Mouse (Mus musculus): ENCODE measurements around the gene Sys1. TPM values are rescaled to one million over a fixed set of nuclear protein-coding genes. Genes with fewer than 3 reads are reported as not detected.

Gene Sys1
- polyA plus RNA-seq, 1 experiment from 2014 or later, result 53.6 TPM

DNA sequence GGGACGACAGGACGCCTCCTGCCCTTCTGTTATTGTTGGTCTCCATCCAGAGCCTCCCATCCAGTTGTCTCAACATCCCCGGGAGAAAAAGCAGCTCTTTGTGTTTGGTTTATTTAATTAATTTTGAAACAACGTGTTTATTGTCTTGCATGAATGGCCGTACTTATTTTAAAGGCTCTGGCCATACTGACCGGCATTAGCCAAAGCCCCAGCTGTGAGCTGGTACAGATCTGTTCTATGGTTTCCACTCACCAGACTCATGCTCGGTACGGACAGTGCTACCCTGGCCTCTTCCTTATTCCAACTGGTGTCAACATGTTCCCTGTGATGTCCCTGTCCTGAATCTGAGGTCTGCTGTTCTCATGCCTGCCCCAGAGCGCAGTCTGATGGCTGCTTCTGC is 59.1 kb downstream of the Sys1 start:
- Histone ChIP-seq H3K36me3 (ENCODE audit: control insufficient read depth, insufficient read depth, low read length) (no peaks in the 10 kb centered on the region), H3K27ac (replicated peaks; ENCODE audit: low read depth, low read length) (no peak overlapping the region), H3K4me2 (ENCODE audit: low read depth, severe bottlenecking) (no peak overlapping the region), H3K4me1 (ENCODE audit: control insufficient read depth, insufficient read depth, low read length) (no peaks in the 10 kb centered on the region), H3K9ac (ENCODE audit: low read length) (no peak overlapping the region), H3K27me3 (ENCODE audit: control insufficient read depth, insufficient read depth, low read length) (no peaks in the 10 kb centered on the region), H3K4me3 (ENCODE audit: low read depth, low read length) (no peak overlapping the region), H3K9me3 (ENCODE audit: control insufficient read depth, low read length) (no peaks in the 10 kb centered on the region)
- ATAC-seq (ENCODE audit: insufficient number of reproducible peaks, low FRiP score, low TSS enrichment, low read depth), result no peak
- no peak for DNase-seq (ENCODE audit: low spot score)
- WGBS, result 84% methylated on average over 9 of the region's 9 CpGs

DNA sequence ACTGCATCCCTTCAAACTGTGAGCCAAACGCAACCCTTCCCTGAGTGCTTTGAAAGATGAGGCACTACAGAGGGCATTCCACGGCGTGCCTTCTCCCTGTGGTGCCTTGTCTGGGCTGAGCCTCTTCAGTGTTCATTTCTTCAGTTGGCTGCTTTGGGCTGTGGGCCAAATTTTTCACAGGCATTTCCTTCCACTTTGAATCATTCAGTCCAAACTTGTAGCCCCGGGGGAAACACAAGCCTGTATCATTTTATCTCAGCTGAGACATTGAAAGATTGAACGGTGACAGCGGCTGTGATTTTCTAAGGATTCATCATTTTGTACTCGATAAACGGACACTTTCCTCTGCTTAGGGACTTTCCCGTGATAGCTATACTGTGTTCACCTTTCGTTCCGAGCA is 59.8 kb downstream of the Sys1 start:
- Histone ChIP-seq H3K9me3 (ENCODE audit: control insufficient read depth, low read length) (no peaks in the 10 kb centered on the region), H3K27me3 (ENCODE audit: control insufficient read depth, insufficient read depth, low read length) (no peaks in the 10 kb centered on the region), H3K27ac (replicated peaks; ENCODE audit: low read depth, low read length) (no peak overlapping the region), H3K36me3 (ENCODE audit: control insufficient read depth, insufficient read depth, low read length) (no peaks in the 10 kb centered on the region), H3K4me2 (ENCODE audit: low read depth, severe bottlenecking) (no peak overlapping the region), H3K9ac (ENCODE audit: low read length) (no peak overlapping the region), H3K4me3 (ENCODE audit: low read depth, low read length) (no peak overlapping the region), H3K4me1 (ENCODE audit: control insufficient read depth, insufficient read depth, low read length) (no peaks in the 10 kb centered on the region)
- DNase-seq (ENCODE audit: low spot score) (no peak), ATAC-seq (ENCODE audit: insufficient number of reproducible peaks, low FRiP score, low TSS enrichment, low read depth) (no peak)
- WGBS, result 95% methylated on average over 11 of the region's 11 CpGs

DNA sequence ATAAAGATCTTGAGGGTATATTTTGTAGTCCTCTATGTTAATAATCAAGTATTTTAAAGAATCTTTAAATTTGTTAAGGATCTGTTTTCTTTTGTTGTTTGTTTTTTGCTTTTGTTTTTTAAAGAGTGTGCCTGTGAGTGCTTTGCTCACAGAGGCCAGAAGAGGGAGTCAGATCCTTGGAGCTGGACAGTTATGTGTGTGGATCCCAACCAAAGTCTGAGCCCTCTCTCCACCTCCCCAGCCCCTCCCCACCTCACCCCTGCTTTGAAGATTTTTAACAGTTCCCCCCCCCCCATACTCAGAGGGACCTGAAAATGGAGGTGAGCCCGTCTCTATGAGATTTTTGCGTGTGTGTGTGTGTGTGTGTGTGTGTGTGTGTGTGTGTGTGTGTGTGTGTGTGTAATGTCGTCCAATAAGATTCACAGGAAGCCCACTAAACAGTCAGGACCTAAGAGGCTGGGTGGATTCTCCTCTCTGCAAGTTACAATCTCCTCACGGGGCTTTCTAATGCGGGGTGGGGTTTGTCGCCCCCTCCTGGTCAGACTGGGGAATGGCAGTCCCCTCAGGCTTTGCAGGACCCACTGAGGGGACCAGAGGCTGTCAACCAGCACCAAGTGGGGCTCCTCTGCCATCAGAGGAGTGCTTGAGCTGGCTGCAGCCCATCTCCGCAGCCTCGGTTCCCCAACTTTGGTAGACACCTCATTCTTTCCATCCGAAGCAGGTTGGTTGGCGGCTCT is 60.9 kb downstream of the Sys1 start:
- Histone ChIP-seq H3K9me3 (ENCODE audit: control insufficient read depth, low read length) (no peaks in the 10 kb centered on the region), H3K4me1 (ENCODE audit: control insufficient read depth, insufficient read depth, low read length) (0 out of 2 replicates have a peak, but pooled peaks cover 3% of the 10 kb centered on the region), H3K9ac (ENCODE audit: low read length) (no peak overlapping the region), H3K4me3 (ENCODE audit: low read depth, low read length) (no peak overlapping the region), H3K27me3 (ENCODE audit: control insufficient read depth, insufficient read depth, low read length) (no peaks in the 10 kb centered on the region), H3K4me2 (ENCODE audit: low read depth, severe bottlenecking) (no peak overlapping the region), H3K27ac (replicated peaks; ENCODE audit: low read depth, low read length) (no peak overlapping the region), H3K36me3 (ENCODE audit: control insufficient read depth, insufficient read depth, low read length) (no peaks in the 10 kb centered on the region)
- ATAC-seq (ENCODE audit: insufficient number of reproducible peaks, low FRiP score, low TSS enrichment, low read depth) (no peak), DNase-seq (ENCODE audit: low spot score) (peak; percentile 65)
- 31% methylated on average over 10 of the region's 10 CpGs for WGBS

DNA sequence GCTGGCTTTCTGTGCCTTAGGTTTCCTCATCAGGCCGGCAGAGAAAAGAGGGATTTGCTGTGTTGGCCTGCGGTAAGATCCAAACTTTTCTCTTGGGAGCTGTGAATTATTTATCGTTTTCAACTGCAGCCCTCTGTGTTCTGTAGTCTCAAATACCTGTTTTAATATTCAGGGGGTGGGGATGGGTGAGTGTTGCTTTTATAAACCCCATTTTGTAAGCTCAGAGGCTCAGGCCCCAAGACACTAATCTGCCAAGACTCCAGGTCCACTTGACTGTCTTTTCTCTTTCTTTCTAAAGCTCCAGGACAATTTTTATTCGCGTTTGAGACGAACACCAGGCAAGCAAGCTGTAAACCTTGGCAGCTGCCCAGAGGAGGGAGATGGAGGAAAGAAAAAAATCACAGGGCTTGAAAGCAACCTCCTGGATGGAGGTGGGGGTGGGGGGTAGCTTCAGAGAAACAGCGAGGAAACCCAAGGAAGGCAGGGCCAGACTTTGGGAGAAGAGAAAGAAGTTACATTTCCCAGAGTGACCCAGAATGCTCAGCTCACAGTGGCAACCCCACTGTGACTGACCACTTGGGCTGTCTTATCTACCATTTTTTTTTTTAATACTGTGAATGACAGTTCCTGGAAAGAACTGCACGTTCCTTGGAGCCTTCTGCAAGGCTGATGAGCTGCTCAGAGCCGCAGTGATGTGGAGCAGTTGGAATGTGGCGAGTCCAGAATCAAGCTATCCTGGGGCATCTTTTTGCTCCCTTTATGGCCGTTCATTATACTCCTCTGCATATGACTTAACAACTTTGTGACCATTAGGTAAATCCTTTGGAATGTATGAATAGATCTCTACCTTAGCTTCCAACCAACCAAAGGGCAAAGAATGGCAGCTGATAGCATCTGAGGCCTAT is 61.8 kb downstream of the Sys1 start:
- H3K9me3 ChIP-seq (ENCODE audit: control insufficient read depth, low read length), result no peaks in the 10 kb centered on the region
- H3K36me3 ChIP-seq (ENCODE audit: control insufficient read depth, insufficient read depth, low read length), result no peaks in the 10 kb centered on the region
- no peaks in the 10 kb centered on the region for H3K27me3 ChIP-seq (ENCODE audit: control insufficient read depth, insufficient read depth, low read length)
- H3K27ac ChIP-seq (replicated peaks; ENCODE audit: low read depth, low read length), result no peak overlapping the region
- no peak overlapping the region for H3K4me2 ChIP-seq (ENCODE audit: low read depth, severe bottlenecking)
- 54% methylated on average over 11 of the region's 11 CpGs for WGBS
- no peak overlapping the region for H3K4me3 ChIP-seq (ENCODE audit: low read depth, low read length)
- no peak for DNase-seq (ENCODE audit: low spot score)
- no peak for ATAC-seq (ENCODE audit: insufficient number of reproducible peaks, low FRiP score, low TSS enrichment, low read depth)
- 0 out of 2 replicates have a peak, but pooled peaks cover 3% of the 10 kb centered on the region for H3K4me1 ChIP-seq (ENCODE audit: control insufficient read depth, insufficient read depth, low read length)
- H3K9ac ChIP-seq (ENCODE audit: low read length), result no peak overlapping the region

DNA sequence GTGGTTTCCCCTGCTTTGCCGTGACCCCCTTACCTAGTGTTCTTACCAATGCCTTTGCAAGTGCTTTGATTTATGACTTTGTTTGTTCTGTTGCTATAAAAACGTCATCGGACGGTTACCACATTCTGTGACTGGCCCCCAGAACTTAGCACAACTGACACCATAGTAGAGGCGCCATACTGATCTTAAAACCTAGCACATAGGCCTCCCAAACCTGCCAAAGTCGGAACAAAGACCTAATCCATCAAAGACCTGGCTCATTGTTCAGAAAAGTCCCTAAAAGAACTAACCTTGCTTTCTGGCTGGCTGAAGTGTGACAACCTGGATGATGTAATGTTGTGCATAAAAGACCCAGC is 62.4 kb downstream of the Sys1 start:
- 51% methylated on average over 6 of the region's 6 CpGs for WGBS
- Histone ChIP-seq H3K36me3 (ENCODE audit: control insufficient read depth, insufficient read depth, low read length) (no peaks in the 10 kb centered on the region), H3K9ac (ENCODE audit: low read length) (no peak overlapping the region), H3K27me3 (ENCODE audit: control insufficient read depth, insufficient read depth, low read length) (no peaks in the 10 kb centered on the region), H3K9me3 (ENCODE audit: control insufficient read depth, low read length) (no peaks in the 10 kb centered on the region), H3K4me2 (ENCODE audit: low read depth, severe bottlenecking) (no peak overlapping the region), H3K27ac (replicated peaks; ENCODE audit: low read depth, low read length) (no peak overlapping the region), H3K4me1 (ENCODE audit: control insufficient read depth, insufficient read depth, low read length) (0 out of 2 replicates have a peak, but pooled peaks cover 3% of the 10 kb centered on the region), H3K4me3 (ENCODE audit: low read depth, low read length) (no peak overlapping the region)
- DNase-seq (ENCODE audit: low spot score) (no peak), ATAC-seq (ENCODE audit: insufficient number of reproducible peaks, low FRiP score, low TSS enrichment, low read depth) (no peak)

DNA sequence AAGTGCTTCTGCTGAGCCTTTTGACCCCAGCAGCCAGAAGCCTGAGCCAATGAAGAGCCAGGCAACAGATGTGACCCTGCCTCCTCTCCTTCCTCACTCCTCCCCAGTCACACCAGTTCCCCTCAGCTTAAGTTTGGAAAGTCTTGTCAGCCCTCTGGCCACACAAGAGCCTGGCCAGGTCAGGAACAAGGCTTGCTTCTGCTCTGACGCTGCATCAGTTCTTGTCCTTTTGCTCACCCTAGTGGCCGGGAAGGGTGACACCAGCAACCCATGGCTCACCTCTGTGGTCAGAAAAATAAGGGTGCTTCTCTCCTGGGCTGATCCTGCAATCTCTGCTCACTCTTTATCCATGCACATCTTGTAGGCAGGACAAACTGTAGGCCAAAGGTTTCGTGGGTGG is 64.0 kb downstream of the Sys1 start:
- ATAC-seq (ENCODE audit: insufficient number of reproducible peaks, low FRiP score, low TSS enrichment, low read depth) (no peak; the same call in 1 of the 2 replicates), DNase-seq (ENCODE audit: low spot score) (peak; percentile 53)
- Histone ChIP-seq H3K4me2 (ENCODE audit: low read depth, severe bottlenecking) (no peak overlapping the region), H3K36me3 (ENCODE audit: control insufficient read depth, insufficient read depth, low read length) (no peaks in the 10 kb centered on the region), H3K9me3 (ENCODE audit: control insufficient read depth, low read length) (no peaks in the 10 kb centered on the region), H3K27ac (replicated peaks; ENCODE audit: low read depth, low read length) (no peak overlapping the region), H3K27me3 (ENCODE audit: control insufficient read depth, insufficient read depth, low read length) (no peaks in the 10 kb centered on the region), H3K9ac (ENCODE audit: low read length) (no peak overlapping the region), H3K4me1 (ENCODE audit: control insufficient read depth, insufficient read depth, low read length) (0 out of 2 replicates have a peak, but pooled peaks cover 3% of the 10 kb centered on the region), H3K4me3 (ENCODE audit: low read depth, low read length) (no peak overlapping the region)
- WGBS, result 15% methylated on average over 3 of the region's 3 CpGs

DNA sequence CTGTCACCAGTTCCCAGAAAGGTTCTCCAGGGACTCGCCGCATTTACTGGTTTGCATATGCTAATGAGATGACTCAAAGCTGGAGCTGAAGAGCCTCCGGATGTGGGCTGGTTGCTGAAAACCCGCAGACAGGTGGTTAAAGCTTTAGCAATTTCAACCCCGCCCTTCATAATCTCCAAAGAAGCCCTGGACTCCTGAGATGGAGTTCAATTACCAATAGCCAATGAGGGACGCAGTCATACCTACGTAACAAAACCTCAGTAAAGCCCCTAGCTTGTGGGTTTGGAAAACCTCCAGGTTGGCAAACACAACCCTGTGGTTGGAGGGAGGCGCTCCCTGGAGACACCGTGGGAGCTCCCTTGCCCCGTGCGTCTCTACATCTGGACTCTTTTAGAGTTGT is 65.1 kb downstream of the Sys1 start:
- no peak overlapping the region for H3K27ac ChIP-seq (replicated peaks; ENCODE audit: low read depth, low read length)
- 18% methylated on average over 11 of the region's 11 CpGs for WGBS
- H3K4me3 ChIP-seq (ENCODE audit: low read depth, low read length), result no peak overlapping the region
- H3K9me3 ChIP-seq (ENCODE audit: control insufficient read depth, low read length), result no peaks in the 10 kb centered on the region
- DNase-seq (ENCODE audit: low spot score) (no peak), ATAC-seq (ENCODE audit: insufficient number of reproducible peaks, low FRiP score, low TSS enrichment, low read depth) (no peak)
- H3K4me1 ChIP-seq (ENCODE audit: control insufficient read depth, insufficient read depth, low read length), result 0 out of 2 replicates have a peak, but pooled peaks cover 3% of the 10 kb centered on the region
- no peak overlapping the region for H3K9ac ChIP-seq (ENCODE audit: low read length)
- H3K27me3 ChIP-seq (ENCODE audit: control insufficient read depth, insufficient read depth, low read length), result no peaks in the 10 kb centered on the region
- no peak overlapping the region for H3K4me2 ChIP-seq (ENCODE audit: low read depth, severe bottlenecking)
- H3K36me3 ChIP-seq (ENCODE audit: control insufficient read depth, insufficient read depth, low read length), result no peaks in the 10 kb centered on the region

DNA sequence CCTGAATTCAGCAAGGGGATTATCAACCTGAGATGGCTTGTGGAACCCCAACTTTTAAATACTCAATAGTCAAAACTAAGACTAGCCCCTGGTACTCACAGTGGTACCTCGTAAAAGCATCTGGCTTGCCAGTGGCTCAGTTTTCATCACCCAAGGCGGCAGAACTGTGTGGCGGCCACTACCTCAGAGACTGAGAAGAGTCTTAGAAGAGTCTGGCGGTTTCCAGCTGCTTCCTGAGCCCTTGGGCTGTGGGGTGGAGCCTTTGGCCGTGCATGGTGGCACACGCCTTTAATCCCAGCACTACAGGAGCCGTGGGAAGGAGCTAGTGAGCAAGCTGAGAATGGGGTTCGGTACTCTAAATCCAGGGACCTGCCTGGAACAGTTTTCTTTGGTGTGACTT is 65.5 kb downstream of the Sys1 start:
- H3K4me3 ChIP-seq (ENCODE audit: low read depth, low read length), result no peak overlapping the region
- H3K27me3 ChIP-seq (ENCODE audit: control insufficient read depth, insufficient read depth, low read length), result no peaks in the 10 kb centered on the region
- H3K4me2 ChIP-seq (ENCODE audit: low read depth, severe bottlenecking), result no peak overlapping the region; the same call in 1 of the 2 replicates
- ATAC-seq (ENCODE audit: insufficient number of reproducible peaks, low FRiP score, low TSS enrichment, low read depth), result no peak
- WGBS, result 25% methylated on average over 8 of the region's 8 CpGs
- H3K4me1 ChIP-seq (ENCODE audit: control insufficient read depth, insufficient read depth, low read length), result 0 out of 2 replicates have a peak, but pooled peaks cover 3% of the 10 kb centered on the region
- no peaks in the 10 kb centered on the region for H3K9me3 ChIP-seq (ENCODE audit: control insufficient read depth, low read length)
- H3K9ac ChIP-seq (ENCODE audit: low read length), result no peak overlapping the region
- no peaks in the 10 kb centered on the region for H3K36me3 ChIP-seq (ENCODE audit: control insufficient read depth, insufficient read depth, low read length)
- no peak overlapping the region for H3K27ac ChIP-seq (replicated peaks; ENCODE audit: low read depth, low read length)
- DNase-seq (ENCODE audit: low spot score), result no peak

Data from limb, embryonic 11.5 days (tissue).